Mouse (Mus musculus): Measurements from ENCODE around the gene Grm8. TPM values are rescaled to one million over a fixed set of nuclear protein-coding genes. Genes with fewer than 3 reads are reported as not detected.

Grm8 gene
- total and polyA plus RNA-seq, 3 experiments = not detected

GRCm38 (mm10) chr6:27895153-27895552 lies 239.8 kb downstream of the Grm8 start:
- Histone ChIP-seq H3K27ac (no peak overlapping the region), H3K79me2 (replicated peaks; ENCODE audit: control insufficient read depth, insufficient read depth, low read length) (no peaks in the 10 kb centered on the region), H3K9ac (ENCODE audit: low read depth, low read length) (no peak overlapping the region), H3K4me1 (ENCODE audit: control insufficient read depth, insufficient read depth, low read length) (no peaks in the 10 kb centered on the region), H3K36me3 (ENCODE audit: control insufficient read depth, insufficient read depth, low read length) (no peaks in the 10 kb centered on the region), H3K27me3 (ENCODE audit: control insufficient read depth, insufficient read depth, low read length) (no peaks in the 10 kb centered on the region), H3K4me3 (no peak overlapping the region)
- intact Hi-C loops (cut with DNase I) = no loop called here
- no peak for DNase-seq
- TF ChIP-seq CTCF (IDR thresholded peaks at IDR 0.05) (no peak), POLR2A (IDR thresholded peaks at IDR 0.05; ENCODE audit: insufficient read depth, low read depth, low read length) (no peak), EP300 (IDR thresholded peaks at IDR 0.05; ENCODE audit: insufficient read depth, low read depth, low read length) (no peak)
- 52% methylated on average over 1 of the region's 1 CpGs for WGBS

GRCm38 (mm10) chr6:27892886-27893285 lies 242.1 kb downstream of the Grm8 start:
- TF ChIP-seq POLR2A (IDR thresholded peaks at IDR 0.05; ENCODE audit: insufficient read depth, low read depth, low read length) (no peak), CTCF (IDR thresholded peaks at IDR 0.05) (no peak), EP300 (IDR thresholded peaks at IDR 0.05; ENCODE audit: insufficient read depth, low read depth, low read length) (no peak)
- intact Hi-C loops (cut with DNase I) = no loop called here
- Histone ChIP-seq H3K27me3 (ENCODE audit: control insufficient read depth, insufficient read depth, low read length) (no peaks in the 10 kb centered on the region), H3K9ac (ENCODE audit: low read depth, low read length) (no peak overlapping the region), H3K79me2 (replicated peaks; ENCODE audit: control insufficient read depth, insufficient read depth, low read length) (no peaks in the 10 kb centered on the region), H3K4me3 (no peak overlapping the region), H3K36me3 (ENCODE audit: control insufficient read depth, insufficient read depth, low read length) (no peaks in the 10 kb centered on the region), H3K4me1 (ENCODE audit: control insufficient read depth, insufficient read depth, low read length) (no peaks in the 10 kb centered on the region), H3K27ac (no peak overlapping the region)
- 54% methylated on average over 1 of the region's 1 CpGs for WGBS
- DNase-seq = no peak

- Histone ChIP-seq H3K36me3 (ENCODE audit: control insufficient read depth, insufficient read depth, low read length) (no peaks in the 10 kb centered on the region), H3K27ac (no peak overlapping the region), H3K4me3 (no peak overlapping the region), H3K4me1 (ENCODE audit: control insufficient read depth, insufficient read depth, low read length) (no peaks in the 10 kb centered on the region), H3K9ac (ENCODE audit: low read depth, low read length) (no peak overlapping the region), H3K79me2 (replicated peaks; ENCODE audit: control insufficient read depth, insufficient read depth, low read length) (no peaks in the 10 kb centered on the region), H3K27me3 (ENCODE audit: control insufficient read depth, insufficient read depth, low read length) (no peaks in the 10 kb centered on the region)
- DNase-seq = no peak
- intact Hi-C loops (cut with DNase I) = no loop called here
- TF ChIP-seq EP300 (IDR thresholded peaks at IDR 0.05; ENCODE audit: insufficient read depth, low read depth, low read length) (no peak), POLR2A (IDR thresholded peaks at IDR 0.05; ENCODE audit: insufficient read depth, low read depth, low read length) (no peak)
- 66% methylated on average over 2 of the region's 2 CpGs for WGBS
Observed at GRCm38 (mm10) chr6:27888391-27888790, 246.6 kb downstream of the Grm8 start.

GRCm38 (mm10) chr6:27887922-27888321 lies 247.1 kb downstream of the Grm8 start:
- DNase-seq = no peak
- WGBS = 59% methylated on average over 1 of the region's 1 CpGs
- no peaks in the 10 kb centered on the region for H3K27me3 ChIP-seq (ENCODE audit: control insufficient read depth, insufficient read depth, low read length)
- intact Hi-C loops (cut with DNase I) = no loop called here
- no peak overlapping the region for H3K27ac ChIP-seq
- no peak overlapping the region for H3K4me3 ChIP-seq
- TF ChIP-seq EP300 (IDR thresholded peaks at IDR 0.05; ENCODE audit: insufficient read depth, low read depth, low read length) (no peak), CTCF (IDR thresholded peaks at IDR 0.05) (no peak), POLR2A (IDR thresholded peaks at IDR 0.05; ENCODE audit: insufficient read depth, low read depth, low read length) (no peak)
- H3K4me1 ChIP-seq (ENCODE audit: control insufficient read depth, insufficient read depth, low read length) = no peaks in the 10 kb centered on the region
- H3K36me3 ChIP-seq (ENCODE audit: control insufficient read depth, insufficient read depth, low read length) = no peaks in the 10 kb centered on the region
- no peaks in the 10 kb centered on the region for H3K79me2 ChIP-seq (replicated peaks; ENCODE audit: control insufficient read depth, insufficient read depth, low read length)
- no peak overlapping the region for H3K9ac ChIP-seq (ENCODE audit: low read depth, low read length)

- intact Hi-C loops (cut with DNase I) = no loop called here
Observed at GRCm38 (mm10) chr6:27885786-27886185, 249.2 kb downstream of the Grm8 start.

GRCm38 (mm10) chr6:27849644-27850043 lies 285.3 kb downstream of the Grm8 start:
- DNase-seq = no peak
- intact Hi-C loops (cut with DNase I) = no loop called here
- no peaks in the 10 kb centered on the region for H3K4me1 ChIP-seq (ENCODE audit: control insufficient read depth, insufficient read depth, low read length)
- TF ChIP-seq POLR2A (IDR thresholded peaks at IDR 0.05; ENCODE audit: insufficient read depth, low read depth, low read length) (no peak), EP300 (IDR thresholded peaks at IDR 0.05; ENCODE audit: insufficient read depth, low read depth, low read length) (no peak), CTCF (IDR thresholded peaks at IDR 0.05) (no peak)
- H3K36me3 ChIP-seq (ENCODE audit: control insufficient read depth, insufficient read depth, low read length) = no peaks in the 10 kb centered on the region
- no peaks in the 10 kb centered on the region for H3K27me3 ChIP-seq (ENCODE audit: control insufficient read depth, insufficient read depth, low read length)
- no peak overlapping the region for H3K9ac ChIP-seq (ENCODE audit: low read depth, low read length)
- no peaks in the 10 kb centered on the region for H3K79me2 ChIP-seq (replicated peaks; ENCODE audit: control insufficient read depth, insufficient read depth, low read length)
- WGBS = 20% methylated on average over 1 of the region's 1 CpGs
- H3K27ac ChIP-seq = no peak overlapping the region
- H3K4me3 ChIP-seq = no peak overlapping the region

More at GRCm38 (mm10) chr6:27885786-27886185, 249.2 kb downstream of the Grm8 start:
- 39% methylated on average over 1 of the region's 1 CpGs for WGBS
- Histone ChIP-seq H3K4me3 (no peak overlapping the region), H3K4me1 (ENCODE audit: control insufficient read depth, insufficient read depth, low read length) (no peaks in the 10 kb centered on the region), H3K36me3 (ENCODE audit: control insufficient read depth, insufficient read depth, low read length) (no peaks in the 10 kb centered on the region), H3K9ac (ENCODE audit: low read depth, low read length) (no peak overlapping the region), H3K27me3 (ENCODE audit: control insufficient read depth, insufficient read depth, low read length) (no peaks in the 10 kb centered on the region), H3K27ac (no peak overlapping the region), H3K79me2 (replicated peaks; ENCODE audit: control insufficient read depth, insufficient read depth, low read length) (no peaks in the 10 kb centered on the region)
- DNase-seq = no peak
- no peak for TF ChIP-seq EP300 (IDR thresholded peaks at IDR 0.05; ENCODE audit: insufficient read depth, low read depth, low read length)
- TF ChIP-seq POLR2A (IDR thresholded peaks at IDR 0.05; ENCODE audit: insufficient read depth, low read depth, low read length) = no peak
- no peak for TF ChIP-seq CTCF (IDR thresholded peaks at IDR 0.05)

Data from heart, adult 2 months (tissue).